Mouse (Mus musculus) kidney, postnatal 4 days (tissue): ENCODE measurements around the gene Tcte1.

Source experiments
- DNase-seq, 2 experiments: peaks; one replicate each; pipeline ENCODE4 v3.0.0; 2021; ENCODE audit warnings: mixed read lengths in 2 of 2

Gene Tcte1

GRCm38 (mm10) chr17:45585725-45586448 is 62.7 kb downstream of the Tcte1 start:
- DNase-seq: no peak

- DNase-seq: peak in 1 of 2 experiments; percentile 59
Measured at GRCm38 (mm10) chr17:45586449-45586837, 63.2 kb downstream of the Tcte1 start.

GRCm38 (mm10) chr17:45588370-45588769 is 65.1 kb downstream of the Tcte1 start:
- DNase-seq: no peak

GRCm38 (mm10) chr17:45589236-45589635 is 66.0 kb downstream of the Tcte1 start:
- DNase-seq: no peak

- DNase-seq: no peak
Measured at GRCm38 (mm10) chr17:45589844-45590243, 66.6 kb downstream of the Tcte1 start.

- DNase-seq: no peak
Measured at GRCm38 (mm10) chr17:45590410-45590809, 67.2 kb downstream of the Tcte1 start.

- peak; percentile 52 to 62 for DNase-seq
Measured at GRCm38 (mm10) chr17:45591701-45592605, 68.7 kb downstream of the Tcte1 start.
